Mouse (Mus musculus) spleen, postnatal 4 days (tissue): ENCODE data around the gene Klf8.
"Not testable (repeated sequence)": the region's sequence is repeated elsewhere in the genome, so short reads cannot be mapped to it uniquely, and the experiment has no call there.

Source experiments
- DNase-seq, 2 experiments: peaks; one replicate each; pipeline ENCODE4 v3.0.0; 2022; ENCODE audit warnings: low spot score in 2 of 2

Gene Klf8

GRCm38 (mm10) chrX:153237304-153237919, at the start of gene Klf8:
Gene Klf8, plus strand, starts transcription at chrX:153237466.
- DNase-seq: no peak

GRCm38 (mm10) chrX:153199185-153199584, 38.1 kb upstream of the Klf8 start:
- not testable (repeated sequence) for DNase-seq

- no peak for DNase-seq
Measured at GRCm38 (mm10) chrX:153211101-153211500, 26.2 kb upstream of the Klf8 start.

DNA sequence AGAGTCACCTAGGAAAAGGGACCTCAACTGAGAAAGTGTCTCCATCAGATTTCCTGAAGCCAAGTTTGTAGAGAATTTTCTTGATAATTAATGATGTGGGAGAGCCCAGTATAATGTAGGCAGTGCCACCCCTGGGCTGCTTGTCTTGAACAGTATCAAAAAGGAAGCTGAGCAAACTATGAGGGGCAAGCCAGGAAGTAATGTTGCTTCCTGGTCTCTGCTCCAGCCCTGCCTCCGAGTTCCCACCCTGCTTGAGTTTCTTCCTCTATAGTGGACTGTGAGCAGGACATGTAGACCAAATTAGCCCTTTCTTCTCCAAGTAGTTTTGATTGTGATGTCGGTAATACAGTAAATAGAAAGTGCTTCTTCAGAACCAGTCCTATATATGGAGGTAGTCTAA, 6.0 kb upstream of the Klf8 start:
- DNase-seq: no peak

DNA sequence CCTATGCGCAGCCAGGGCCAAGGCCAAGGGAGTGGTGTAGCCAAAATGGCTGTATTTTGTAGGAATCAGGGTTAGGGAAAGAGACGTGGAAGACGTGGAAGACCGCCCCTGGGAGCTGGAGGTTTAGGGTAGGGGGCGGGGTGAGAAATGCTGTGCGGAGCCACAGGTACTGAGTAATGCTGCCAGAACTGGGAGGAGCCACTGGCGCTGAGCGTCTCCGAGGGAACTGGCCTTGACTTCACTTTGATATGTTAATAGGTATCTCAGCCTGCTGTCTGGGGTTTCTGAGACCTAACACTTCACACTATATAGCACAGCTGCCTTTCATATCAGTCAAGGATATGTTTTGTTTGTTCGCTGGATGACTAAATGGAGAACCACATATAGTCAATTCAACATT, 4.0 kb upstream of the Klf8 start:
- no peak for DNase-seq

DNA sequence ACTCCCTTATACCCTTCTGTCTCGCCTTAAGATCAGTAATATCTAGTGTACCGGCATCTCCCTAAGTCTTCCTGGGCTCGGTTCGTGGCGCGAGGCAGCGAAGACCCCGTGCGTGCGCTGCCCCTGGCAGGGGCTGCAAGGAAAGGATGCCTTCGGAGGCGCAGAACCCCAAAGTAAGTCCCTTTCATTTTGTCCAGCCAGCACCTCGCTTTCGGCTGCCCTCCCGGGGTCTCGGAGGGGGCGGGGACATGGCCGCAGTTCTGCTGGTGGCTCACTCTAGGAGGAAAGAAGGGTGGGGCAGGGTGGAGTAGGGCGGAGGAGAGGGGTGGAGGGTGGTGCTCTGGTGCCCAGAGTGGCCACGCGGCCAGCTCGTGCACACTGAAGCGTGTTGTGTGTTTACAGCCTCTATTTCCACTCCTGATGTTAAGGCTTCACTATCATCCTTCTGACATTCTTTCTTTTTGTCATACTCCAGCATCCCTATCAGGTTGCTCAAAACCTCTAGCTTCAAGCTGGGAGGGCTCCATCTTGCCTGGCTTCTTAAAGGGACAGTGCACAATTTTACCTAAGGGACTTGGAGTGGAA, 746 bp downstream of the Klf8 start:
- peak; percentile 16 to 66 for DNase-seq

DNA sequence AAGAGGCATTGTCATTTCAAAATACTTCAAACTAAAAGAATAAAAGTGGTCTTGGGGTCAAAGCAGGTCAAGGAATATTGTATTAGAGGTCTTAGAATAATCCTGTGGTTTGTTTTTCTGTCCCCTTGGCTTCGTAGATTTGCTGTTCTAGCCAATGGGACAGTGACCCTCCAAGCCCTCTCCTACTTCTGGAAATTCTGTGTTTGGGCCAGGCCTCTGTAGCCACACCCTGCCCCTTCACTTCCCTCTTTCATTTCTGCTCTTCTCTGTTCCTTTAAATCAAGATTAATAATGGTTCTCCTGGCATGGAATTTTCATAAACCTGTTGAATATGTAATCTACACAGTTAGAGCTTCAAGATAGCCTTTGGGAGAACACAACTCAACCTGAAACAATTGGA, 17.0 kb downstream of the Klf8 start:
- DNase-seq: no peak

DNA sequence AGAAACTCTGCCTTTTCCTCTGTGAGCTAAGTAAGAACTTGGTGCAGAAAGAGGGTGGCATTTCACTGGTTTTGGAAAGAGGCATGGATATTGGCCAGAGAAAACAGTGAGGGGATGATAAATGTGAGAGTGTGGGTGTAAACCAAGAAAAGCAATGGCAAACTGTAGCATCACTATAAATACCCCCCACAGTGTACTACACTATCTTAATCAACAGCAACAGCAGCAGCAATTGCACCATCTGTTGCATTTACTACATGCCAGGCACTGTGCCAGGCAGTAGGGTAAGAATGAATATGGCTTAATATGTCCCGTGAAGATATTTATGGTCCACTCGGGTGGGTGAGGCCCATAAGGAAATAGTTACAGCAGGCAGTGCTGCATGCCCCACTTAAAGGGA, 18.2 kb downstream of the Klf8 start:
- no peak for DNase-seq

- DNase-seq: no peak
Measured at GRCm38 (mm10) chrX:153282185-153282584, 44.9 kb downstream of the Klf8 start.

GRCm38 (mm10) chrX:153311356-153311755, 74.1 kb downstream of the Klf8 start:
- no peak for DNase-seq

GRCm38 (mm10) chrX:153323105-153323504, 85.8 kb downstream of the Klf8 start:
- DNase-seq: no peak

DNA sequence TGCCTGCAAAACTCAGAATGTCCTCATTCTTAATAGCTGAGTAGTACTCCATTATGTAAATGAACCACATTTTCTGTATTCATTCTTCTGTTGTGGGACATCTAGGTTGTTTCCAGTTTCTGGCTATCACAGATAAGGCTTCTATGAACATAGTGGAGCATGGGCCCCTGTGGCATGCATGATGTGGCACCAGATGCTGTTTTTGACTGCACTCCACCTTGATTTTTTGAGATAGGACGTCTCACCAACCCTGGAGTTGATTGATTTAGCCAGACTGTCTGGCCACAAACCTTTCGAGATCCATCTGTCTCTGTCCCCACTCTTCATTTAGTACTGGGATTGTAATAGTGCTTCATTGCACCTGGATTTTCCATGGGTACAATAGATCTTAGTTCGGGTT, 96.9 kb downstream of the Klf8 start:
- not testable (repeated sequence) for DNase-seq

DNA sequence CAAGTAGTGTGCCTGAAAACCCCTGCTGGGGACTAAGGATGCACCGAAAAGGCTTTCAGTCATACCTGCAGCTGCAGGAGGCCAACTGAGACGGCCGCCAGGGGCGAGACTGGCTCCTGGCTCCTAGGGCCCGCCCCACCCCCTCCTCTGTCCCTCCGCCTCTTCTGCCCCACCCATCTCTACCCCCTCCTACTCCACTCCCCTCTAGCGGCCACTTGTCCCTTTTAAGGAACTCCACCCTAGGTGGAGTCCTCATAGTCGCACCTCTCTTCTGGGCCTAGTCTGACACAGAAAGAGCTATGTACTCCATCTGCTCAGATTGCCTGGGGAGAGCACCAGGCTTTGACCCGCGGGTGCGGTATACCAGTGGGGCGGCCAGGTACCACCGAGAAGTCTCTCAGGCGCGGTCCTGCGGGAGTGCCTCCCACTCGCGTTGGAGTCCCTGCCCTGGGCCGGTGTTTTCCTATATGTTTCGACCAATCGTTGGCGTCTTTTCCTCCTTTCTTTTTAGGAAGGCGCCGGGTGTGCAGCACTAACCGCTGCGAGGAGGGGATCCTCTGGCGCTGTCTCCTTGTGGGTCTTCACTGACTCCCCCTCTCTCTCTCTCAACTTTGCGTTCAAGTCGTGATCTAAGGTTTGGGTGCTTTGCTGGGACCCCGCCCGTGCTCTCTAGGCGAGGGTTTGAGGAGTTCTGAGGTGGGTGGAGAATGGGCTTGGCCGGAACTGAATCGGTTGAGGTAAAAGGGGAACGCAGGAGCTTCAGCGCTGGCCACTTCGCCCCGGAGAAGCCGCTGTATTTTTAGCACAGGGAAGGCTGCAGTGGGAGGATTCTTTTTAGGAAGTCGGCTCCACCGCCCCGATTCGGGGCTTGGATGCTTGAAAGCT, 122.3 kb downstream of the Klf8 start:
- DNase-seq: peak; percentile 39 to 71

DNA sequence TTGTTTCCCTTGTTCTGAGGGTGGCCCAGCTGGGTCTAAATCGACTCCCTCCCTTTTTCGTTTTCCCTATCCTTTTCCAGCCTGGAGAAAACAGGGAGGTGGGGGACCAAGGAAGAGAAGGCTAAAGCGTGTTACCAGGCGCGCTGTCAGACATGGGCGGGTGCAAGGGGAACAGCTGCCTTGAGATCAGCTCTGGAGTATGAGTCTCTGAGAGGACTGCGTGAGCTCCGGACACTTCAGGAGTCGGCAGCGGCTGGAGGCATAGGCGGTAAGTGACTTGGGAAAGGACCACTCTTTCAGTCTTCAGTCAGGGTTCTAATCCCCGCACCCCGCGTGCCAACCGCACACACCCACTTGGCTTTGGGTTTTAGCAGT, 122.9 kb downstream of the Klf8 start:
- peak in 1 of 2 experiments; percentile 55 for DNase-seq

GRCm38 (mm10) chrX:153360666-153361269, 123.5 kb downstream of the Klf8 start:
- DNase-seq: no peak

DNA sequence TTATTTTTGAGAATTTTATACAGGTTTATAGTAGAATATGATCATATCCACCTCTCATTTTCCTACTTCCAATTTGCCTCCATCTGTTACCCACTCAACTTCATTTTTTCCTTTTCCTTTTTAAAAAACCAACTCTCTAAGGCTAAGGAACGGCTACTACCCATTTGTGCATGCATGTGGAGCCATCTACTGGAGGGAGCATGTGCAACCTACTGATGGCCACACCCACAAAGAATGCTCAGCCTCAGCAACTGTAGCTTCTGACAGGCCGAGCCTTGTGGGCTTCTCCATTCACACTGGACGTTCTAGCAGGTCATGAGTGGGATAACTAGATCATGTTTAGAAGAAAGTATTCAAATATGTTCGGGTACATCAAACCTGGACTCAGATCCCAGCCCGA, 129.5 kb downstream of the Klf8 start:
- peak in 1 of 2 experiments; percentile 12 for DNase-seq

DNA sequence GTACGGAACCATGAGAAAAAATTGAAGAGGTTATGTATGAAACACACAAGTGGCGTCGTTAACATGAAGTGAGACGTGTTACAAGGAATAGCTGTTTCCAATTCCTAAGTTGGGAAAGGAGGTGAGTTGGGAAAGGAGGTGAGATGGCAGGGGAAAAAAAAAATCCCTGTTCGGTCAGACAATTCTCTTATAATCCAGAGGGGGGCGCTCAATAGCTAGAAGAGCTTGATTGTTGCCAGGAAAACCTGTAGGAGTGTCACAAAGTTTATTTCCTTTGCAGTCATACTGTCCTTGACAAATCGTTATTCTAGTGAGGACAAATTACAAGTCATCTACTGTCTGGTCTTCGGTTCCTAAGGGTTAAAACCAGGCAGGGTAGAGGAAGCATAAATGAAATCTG, 132.5 kb downstream of the Klf8 start:
- no peak for DNase-seq

DNA sequence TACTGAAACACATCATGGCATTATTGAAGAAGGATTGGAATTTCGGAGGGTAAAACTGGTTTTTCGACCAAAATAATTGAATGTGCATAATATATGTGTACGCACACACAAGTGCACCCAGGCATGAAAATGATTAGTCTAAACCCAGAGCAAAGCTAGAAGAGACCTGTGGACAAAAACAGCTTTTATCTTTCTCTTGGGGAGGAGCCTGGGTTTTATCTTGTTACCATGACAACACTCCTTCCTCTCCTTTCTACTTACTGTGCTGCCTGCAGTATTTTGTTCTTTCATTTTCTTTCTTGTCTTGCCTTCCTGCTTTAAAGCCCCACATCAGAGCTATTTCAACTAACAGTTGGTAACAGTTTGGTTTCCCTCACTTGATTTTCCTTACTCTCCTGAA, 137.8 kb downstream of the Klf8 start:
- no peak for DNase-seq

DNA sequence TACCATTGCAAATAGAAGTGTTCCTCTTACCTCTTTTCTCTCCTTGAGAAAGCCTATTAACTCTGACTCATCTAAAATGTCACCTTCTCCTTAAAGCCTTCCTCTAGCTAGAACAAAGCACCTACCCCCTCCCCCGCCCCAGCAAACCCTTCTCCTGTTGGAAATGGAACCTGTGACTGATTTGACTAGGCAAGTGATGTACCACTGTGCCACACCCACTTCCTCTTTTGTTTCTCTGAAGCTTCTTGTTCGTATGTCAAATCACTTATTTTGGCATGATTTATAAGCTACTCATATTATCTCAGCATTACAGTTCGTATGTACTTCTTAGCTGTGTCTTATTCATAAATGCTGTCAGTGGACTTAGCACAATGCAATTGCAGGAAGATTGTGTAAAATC, 144.5 kb downstream of the Klf8 start:
- no peak for DNase-seq

- no peak for DNase-seq
Measured at GRCm38 (mm10) chrX:153389291-153389690, 152.0 kb downstream of the Klf8 start.

- DNase-seq: no peak
Measured at GRCm38 (mm10) chrX:153417067-153417466, 179.8 kb downstream of the Klf8 start.

DNA sequence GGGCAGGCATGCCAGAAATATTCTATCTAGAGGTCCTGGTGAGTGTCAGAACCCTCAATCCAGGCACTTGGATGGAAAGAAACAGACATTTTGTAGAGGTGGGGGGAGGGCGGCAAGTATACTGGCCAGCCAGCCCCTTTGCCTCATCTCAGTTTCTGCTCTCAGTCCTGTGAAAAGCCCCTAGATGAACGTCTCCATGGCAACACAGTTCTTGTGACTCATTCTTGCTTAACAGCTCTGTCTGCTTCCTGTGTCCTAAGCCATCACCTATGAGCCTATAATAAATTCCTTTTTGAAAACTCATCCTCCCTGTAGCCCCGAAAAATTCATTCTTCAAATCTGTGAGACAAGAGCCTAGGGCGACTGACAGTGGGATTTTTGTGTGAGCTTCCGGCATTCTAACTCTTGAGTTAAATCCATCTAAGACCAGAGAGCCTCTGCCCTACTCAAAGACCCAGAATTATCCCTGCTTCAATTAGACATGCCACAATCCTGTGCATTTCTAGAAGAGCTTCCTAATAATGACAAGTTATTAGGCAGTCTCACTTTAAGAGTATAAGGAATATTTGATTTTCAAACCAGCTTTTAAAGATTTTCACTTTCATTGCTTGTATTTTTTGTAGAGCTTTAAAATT, 196.5 kb downstream of the Klf8 start:
- DNase-seq: no peak
